Mouse (Mus musculus) CD4-positive helper T cell, adult 2 months (primary cell): Measurements from ENCODE around the gene Gpd2.

Source experiments
- DNase-seq: peaks from one replicate; pipeline ENCODE4 v3.0.0-alpha.2; 2012; ENCODE audit warnings: low read depth, missing footprints, low spot score

Gpd2 gene

GRCm38 (mm10) chr2:57237475-57237919, at the start of gene Gpd2:
TSS of gene Gpd2 (plus strand) at chr2:57237635.
- DNase-seq = no peak

- DNase-seq = no peak
Measured at GRCm38 (mm10) chr2:57188237-57188636, 49.2 kb upstream of the Gpd2 start.

- DNase-seq = no peak
Measured at GRCm38 (mm10) chr2:57190884-57191283, 46.6 kb upstream of the Gpd2 start.

- no peak for DNase-seq
Measured at GRCm38 (mm10) chr2:57199046-57199445, 38.4 kb upstream of the Gpd2 start.

- DNase-seq = no peak
Measured at GRCm38 (mm10) chr2:57208472-57209083, 28.9 kb upstream of the Gpd2 start.

- no peak for DNase-seq
Measured at GRCm38 (mm10) chr2:57211049-57212001, 26.1 kb upstream of the Gpd2 start.

DNA sequence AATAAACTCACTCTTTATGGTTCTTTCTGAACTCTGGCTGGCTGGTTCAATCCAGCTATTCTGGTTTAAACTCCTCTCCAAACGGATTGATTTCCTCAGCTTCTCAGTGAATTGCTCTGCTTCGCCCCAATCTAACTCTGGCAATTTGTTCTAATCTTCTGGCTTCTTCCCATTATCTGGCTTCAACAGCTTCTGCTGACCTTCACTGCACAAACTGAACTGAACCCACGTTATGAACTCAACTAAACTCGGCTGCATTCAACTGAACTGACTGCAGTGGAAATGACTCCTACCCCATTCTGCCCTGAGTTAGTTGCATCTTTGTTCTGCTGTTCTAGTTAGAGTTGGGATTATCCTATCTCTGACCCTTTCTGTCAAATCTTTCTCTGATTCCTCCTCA, 24.1 kb upstream of the Gpd2 start:
- no peak for DNase-seq

GRCm38 (mm10) chr2:57223288-57224026, 14.0 kb upstream of the Gpd2 start:
- no peak for DNase-seq

DNA sequence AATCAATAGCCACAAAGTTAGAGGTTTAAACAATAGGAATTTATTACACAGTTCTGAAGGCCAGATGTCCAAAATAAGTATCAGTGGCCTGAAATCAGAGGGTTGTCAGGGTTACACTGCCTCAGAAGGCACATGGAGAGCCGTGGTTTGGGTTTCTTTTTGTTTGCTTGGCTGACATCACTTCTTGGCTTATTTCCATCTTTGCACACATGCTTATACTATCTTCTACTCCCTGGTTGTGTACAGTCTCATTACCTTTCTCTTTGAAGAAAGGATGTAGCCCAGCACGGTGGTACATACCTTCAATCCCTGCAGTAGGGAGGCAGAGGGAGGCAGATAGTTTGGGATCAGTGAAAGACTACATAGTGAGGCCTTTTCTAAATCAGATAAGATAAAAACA, 12.2 kb upstream of the Gpd2 start:
- DNase-seq = no peak

DNA sequence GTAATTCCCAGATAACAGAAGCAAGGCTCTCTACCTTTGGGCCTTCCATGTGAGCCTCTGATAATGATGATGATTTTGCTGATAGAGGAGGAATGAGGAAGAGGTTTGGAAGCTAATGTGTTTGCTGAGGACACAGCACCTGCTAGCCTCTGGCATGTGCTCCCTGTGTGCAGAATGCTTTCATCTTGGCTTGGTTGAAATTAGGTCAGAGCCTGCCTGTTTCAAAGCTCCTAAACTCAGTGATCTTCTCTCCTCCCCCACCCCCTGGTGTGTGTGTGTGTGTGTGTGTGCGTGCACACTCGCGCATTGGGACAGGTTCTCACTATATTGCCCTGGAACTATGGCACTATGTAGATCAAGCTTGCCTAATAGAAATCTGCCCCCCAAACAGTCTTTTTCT, 10.0 kb upstream of the Gpd2 start:
- DNase-seq = no peak

DNA sequence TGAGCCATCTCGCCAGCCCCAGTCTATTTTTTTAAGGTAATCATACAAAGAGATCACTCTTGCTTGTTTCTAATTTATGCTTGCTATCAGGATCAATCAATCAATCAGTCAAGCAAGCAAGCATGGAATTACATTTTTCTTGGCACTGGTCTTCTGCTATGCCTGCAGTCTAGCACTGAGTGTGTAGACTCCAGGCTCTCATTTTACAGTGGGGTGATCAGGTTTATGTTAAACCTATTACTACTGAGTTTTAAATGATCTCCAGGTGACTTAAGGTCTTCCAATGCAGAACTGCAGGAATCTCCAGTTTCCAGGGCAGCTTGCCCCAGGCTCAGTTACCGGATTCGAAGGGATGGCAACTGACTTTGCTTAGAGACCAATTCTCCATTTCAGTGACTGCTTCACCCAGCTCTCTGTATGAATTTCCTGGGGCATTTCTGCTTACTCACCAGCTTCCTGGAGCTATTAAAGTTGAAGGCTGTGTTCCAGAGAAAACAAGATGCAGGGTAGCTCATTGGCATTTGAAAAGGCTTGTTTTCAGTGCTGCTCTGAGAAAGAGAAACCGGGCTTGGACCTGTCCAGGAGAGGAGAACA, 7.7 kb upstream of the Gpd2 start:
- DNase-seq = no peak

- DNase-seq = no peak
Measured at GRCm38 (mm10) chr2:57231432-57231831, 6.0 kb upstream of the Gpd2 start.

- DNase-seq = no peak
Measured at GRCm38 (mm10) chr2:57232328-57232727, 5.1 kb upstream of the Gpd2 start.

DNA sequence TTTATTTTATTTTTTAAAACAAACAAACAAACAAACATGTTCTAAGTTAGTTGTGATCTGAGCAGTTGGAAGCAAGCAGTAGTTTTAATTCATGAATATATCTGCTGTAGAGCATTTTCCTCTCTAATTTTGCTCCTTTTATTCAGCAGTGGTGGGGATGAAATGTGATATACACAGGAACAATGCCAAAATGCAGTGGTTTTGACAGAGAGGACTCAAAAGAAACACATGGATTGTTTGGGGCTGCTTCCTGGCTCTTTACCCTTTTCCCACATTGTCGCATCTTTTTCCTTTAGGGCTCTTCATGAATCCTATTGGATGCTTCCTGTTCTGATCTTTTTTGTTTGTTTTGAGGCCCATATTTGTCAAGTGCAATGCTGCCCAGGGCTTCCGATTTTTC, 1.2 kb upstream of the Gpd2 start:
- no peak for DNase-seq

DNA sequence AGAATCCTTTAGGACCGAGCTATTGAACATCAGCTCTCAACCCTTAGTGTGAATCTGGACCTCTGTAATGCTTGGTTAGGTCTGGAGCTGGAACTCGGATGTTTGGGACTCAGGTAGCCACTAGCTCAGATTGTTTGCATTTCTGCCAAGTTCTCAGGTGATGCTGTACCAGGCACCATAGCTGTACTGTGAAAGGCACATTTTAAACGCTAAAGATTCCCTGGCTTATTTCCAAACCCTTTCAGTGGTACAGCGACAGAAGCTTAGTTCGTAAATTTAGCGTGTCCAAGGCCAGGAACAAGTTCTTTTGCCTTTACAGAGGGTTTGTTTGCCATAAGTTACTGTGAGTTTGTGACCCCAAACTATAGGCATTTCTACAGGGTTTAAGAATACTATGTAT, 409 bp upstream of the Gpd2 start:
- DNase-seq = no peak

DNA sequence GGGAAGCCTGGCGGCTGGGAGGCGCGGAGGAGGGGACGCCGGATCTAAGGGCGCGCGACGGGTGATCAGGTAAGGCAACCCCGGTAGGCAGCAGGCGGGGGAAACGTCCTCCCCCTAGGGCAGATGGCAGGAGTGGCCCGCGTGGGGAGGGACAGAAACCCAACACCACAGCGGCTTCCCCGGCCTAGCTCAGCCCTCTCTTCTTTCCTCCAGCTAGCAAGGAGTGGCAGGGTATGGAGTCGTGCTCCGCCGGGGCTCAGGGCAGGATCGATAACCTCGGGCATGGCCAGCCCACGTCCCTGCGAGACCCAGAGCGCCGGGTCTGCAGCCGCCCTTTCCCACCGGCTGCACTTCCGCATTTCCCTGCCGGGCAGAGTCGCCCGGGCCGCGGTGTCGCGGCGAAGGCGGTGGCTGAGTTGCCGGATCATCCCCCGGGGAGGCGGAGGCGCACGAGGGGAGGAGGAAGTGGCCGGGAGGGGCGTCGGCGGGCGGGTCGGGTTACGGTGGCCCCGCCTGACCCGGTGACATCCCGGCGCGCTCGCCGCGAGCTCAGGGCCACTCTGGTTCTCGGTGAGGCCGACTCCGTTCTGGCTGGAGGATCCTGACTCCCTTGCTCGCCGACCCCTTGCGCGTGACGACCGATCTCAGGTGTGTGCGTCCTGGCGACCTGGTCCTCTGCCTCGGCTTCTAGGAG, 632 bp downstream of the Gpd2 start:
- peak; percentile 91 for DNase-seq

DNA sequence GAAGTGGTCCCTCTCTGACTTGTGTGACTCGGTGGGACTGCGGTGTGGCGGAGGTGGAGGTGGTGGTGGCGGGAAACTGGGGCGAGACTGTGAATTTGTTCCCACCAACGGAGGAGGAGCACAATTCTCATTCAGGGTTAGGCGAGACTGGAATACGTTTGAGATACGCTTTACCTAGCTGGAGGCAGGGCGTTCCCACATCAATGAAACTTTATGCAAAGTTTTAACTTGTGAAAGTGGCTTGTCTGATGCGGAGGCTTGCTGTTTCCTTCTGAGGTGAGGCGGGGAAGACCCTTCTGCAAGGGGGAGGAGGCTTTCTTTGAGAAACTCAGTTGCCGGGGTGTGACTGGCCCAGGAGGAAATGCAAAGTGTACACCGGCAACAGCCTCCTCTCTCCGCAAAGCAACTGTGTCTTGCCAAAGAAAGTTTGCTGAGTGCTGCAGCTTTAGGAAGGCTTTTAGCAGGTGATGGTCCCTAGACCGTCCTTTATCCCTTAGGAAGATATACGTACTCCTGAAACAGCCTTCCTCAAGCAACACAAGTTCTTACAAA, 1.3 kb downstream of the Gpd2 start:
- DNase-seq = peak; percentile 94

- peak; percentile 12 for DNase-seq
Measured at GRCm38 (mm10) chr2:57239356-57239755, 1.9 kb downstream of the Gpd2 start.

DNA sequence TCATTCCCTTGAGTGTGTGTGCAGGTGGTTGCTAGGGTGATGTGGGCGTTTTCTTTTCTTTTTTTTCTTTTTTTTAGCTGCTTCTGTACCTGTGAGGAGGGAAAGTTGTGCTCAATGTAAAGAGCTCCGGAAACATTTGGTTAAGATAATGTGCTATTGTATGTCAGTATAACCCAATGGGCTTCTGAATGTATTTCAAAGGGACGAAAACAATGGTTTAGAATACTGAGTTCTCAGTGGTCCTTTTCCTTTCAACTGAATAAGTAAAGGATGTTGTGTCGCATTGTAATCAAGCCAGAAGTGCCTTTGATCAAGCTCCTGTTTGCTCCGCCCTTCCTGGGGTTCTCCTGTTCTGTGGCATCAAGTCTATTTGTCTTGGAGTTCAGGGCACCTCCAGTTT, 6.6 kb downstream of the Gpd2 start:
- no peak for DNase-seq

DNA sequence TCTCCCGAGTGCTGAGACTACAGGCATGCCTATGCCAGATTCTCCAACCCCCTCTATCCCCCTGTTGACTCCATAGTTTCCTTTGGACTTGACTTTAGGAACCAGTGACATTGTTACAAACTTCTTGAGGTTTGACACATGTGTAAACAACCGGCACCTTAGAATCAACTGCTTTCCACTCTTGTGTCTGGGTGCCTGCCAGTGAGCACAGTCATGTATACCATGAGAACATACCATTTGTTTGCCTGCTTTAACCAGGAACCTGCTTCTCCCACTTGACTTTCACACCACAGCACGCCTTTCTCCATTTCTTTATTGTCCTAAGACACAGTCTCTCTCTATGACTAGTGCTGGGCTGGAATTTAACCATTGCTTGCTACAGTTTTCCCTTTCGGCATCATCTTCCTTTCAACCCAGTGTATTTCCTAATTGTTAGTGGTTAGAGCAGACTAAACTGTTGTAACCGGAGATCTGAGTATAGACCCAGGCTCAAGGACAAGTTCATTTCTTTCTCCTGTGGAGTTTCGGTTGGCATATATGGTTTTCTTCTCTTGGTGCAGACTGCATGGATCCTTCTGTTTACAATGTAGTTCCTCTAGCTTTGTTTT, 8.4 kb downstream of the Gpd2 start:
- DNase-seq = no peak

DNA sequence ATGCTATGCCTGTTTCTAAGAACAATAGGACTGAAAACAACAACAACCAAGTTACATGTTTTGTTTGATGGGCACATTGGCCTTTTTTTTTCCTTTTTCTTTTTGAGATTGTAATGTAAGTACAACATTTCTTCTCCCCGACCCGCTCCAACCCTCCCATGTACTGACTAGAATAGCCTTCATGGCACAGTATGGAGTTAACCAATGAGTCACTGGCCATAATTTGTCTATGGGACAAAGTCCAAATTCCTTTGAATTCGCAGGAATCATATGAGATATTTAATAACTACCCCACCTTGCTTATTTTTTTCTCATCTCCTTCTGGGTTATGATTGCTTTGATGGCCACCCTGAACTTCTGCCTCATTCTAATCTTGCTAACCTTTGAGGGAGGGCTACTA, 12.7 kb downstream of the Gpd2 start:
- no peak for DNase-seq
